Mouse (Mus musculus): ENCODE data around the gene Vps37b. TPM values are rescaled to one million over a fixed set of nuclear protein-coding genes. Genes with fewer than 3 reads are reported as not detected.
"Not testable (repeated sequence)": the region's sequence is repeated elsewhere in the genome, so short reads cannot be mapped to it uniquely, and the experiment has no call there.

Vps37b gene
- polyA plus RNA-seq, 1 experiment from 2014 or later, result 40.8 TPM

GRCm38 (mm10) chr5:124062037-124062824, 30.2 kb upstream of the Vps37b start:
- Histone ChIP-seq H3K27ac (ENCODE audit: low read length) (no peak overlapping the region), H3K27me3 (ENCODE audit: insufficient read depth, low read length) (no peaks in the 10 kb centered on the region), H3K4me1 (ENCODE audit: insufficient read depth, low read length) (peaks cover 6% of the 10 kb centered on the region; the same call in 1 of the 2 replicates), H3K4me3 (ENCODE audit: low read length) (no peak overlapping the region), H3K36me3 (ENCODE audit: insufficient read depth, low read length) (no peaks in the 10 kb centered on the region), H3K4me2 (replicated peaks; ENCODE audit: low read depth, low read length) (no peak overlapping the region), H3K9ac (replicated peaks; ENCODE audit: low read length) (no peak overlapping the region), H3K9me3 (ENCODE audit: low read length) (no peaks in the 10 kb centered on the region)
- no peak for ATAC-seq (ENCODE audit: low FRiP score, low TSS enrichment)
- 71% methylated on average over 12 of the region's 12 CpGs for WGBS

- Histone ChIP-seq H3K4me1 (ENCODE audit: insufficient read depth, low read length) (peaks cover 6% of the 10 kb centered on the region; the same call in 1 of the 2 replicates), H3K9me3 (ENCODE audit: low read length) (peaks cover 4% of the 10 kb centered on the region; the same call in 1 of the 2 replicates), H3K27ac (ENCODE audit: low read length) (no peak overlapping the region), H3K36me3 (ENCODE audit: insufficient read depth, low read length) (no peaks in the 10 kb centered on the region), H3K27me3 (ENCODE audit: insufficient read depth, low read length) (no peaks in the 10 kb centered on the region), H3K4me2 (replicated peaks; ENCODE audit: low read depth, low read length) (no peak overlapping the region), H3K4me3 (ENCODE audit: low read length) (no peak overlapping the region), H3K9ac (replicated peaks; ENCODE audit: low read length) (no peak overlapping the region)
- WGBS, result 55% methylated on average over 5 of the region's 5 CpGs
- ATAC-seq (ENCODE audit: low FRiP score, low TSS enrichment), result no peak
These were observed 27.6 kb upstream of the Vps37b start for GRCm38 (mm10) chr5:124059677-124060076.

GRCm38 (mm10) chr5:124058749-124059148, 26.7 kb upstream of the Vps37b start:
- no peak overlapping the region for H3K4me3 ChIP-seq (ENCODE audit: low read length)
- no peak overlapping the region for H3K9ac ChIP-seq (replicated peaks; ENCODE audit: low read length)
- H3K27me3 ChIP-seq (ENCODE audit: insufficient read depth, low read length), result no peaks in the 10 kb centered on the region
- H3K4me1 ChIP-seq (ENCODE audit: insufficient read depth, low read length), result peaks cover 6% of the 10 kb centered on the region; the same call in 1 of the 2 replicates
- no peak overlapping the region for H3K4me2 ChIP-seq (replicated peaks; ENCODE audit: low read depth, low read length)
- H3K27ac ChIP-seq (ENCODE audit: low read length), result no peak overlapping the region
- H3K36me3 ChIP-seq (ENCODE audit: insufficient read depth, low read length), result no peaks in the 10 kb centered on the region
- no peak for ATAC-seq (ENCODE audit: low FRiP score, low TSS enrichment)
- H3K9me3 ChIP-seq (ENCODE audit: low read length), result peaks cover 4% of the 10 kb centered on the region; the same call in 1 of the 2 replicates
- WGBS, result 96% methylated on average over 7 of the region's 7 CpGs

GRCm38 (mm10) chr5:124056956-124057355, 24.9 kb upstream of the Vps37b start:
- Histone ChIP-seq H3K9ac (replicated peaks; ENCODE audit: low read length) (no peak overlapping the region), H3K4me2 (replicated peaks; ENCODE audit: low read depth, low read length) (no peak overlapping the region), H3K4me1 (ENCODE audit: insufficient read depth, low read length) (peaks cover 9% of the 10 kb centered on the region; the same call in 1 of the 2 replicates), H3K9me3 (ENCODE audit: low read length) (peaks cover 4% of the 10 kb centered on the region; the same call in 1 of the 2 replicates), H3K4me3 (ENCODE audit: low read length) (no peak overlapping the region), H3K27me3 (ENCODE audit: insufficient read depth, low read length) (no peaks in the 10 kb centered on the region), H3K36me3 (ENCODE audit: insufficient read depth, low read length) (no peaks in the 10 kb centered on the region), H3K27ac (ENCODE audit: low read length) (no peak overlapping the region)
- WGBS, result 47% methylated on average over 4 of the region's 4 CpGs
- ATAC-seq (ENCODE audit: low FRiP score, low TSS enrichment), result no peak

- 97% methylated on average over 1 of the region's 1 CpGs for WGBS
- Histone ChIP-seq H3K27ac (ENCODE audit: low read length) (no peak overlapping the region), H3K27me3 (ENCODE audit: insufficient read depth, low read length) (no peaks in the 10 kb centered on the region), H3K9ac (replicated peaks; ENCODE audit: low read length) (no peak overlapping the region), H3K4me2 (replicated peaks; ENCODE audit: low read depth, low read length) (no peak overlapping the region), H3K36me3 (ENCODE audit: insufficient read depth, low read length) (no peaks in the 10 kb centered on the region), H3K4me1 (ENCODE audit: insufficient read depth, low read length) (peaks cover 12% of the 10 kb centered on the region; the same call in 1 of the 2 replicates), H3K4me3 (ENCODE audit: low read length) (no peak overlapping the region), H3K9me3 (ENCODE audit: low read length) (peaks cover 4% of the 10 kb centered on the region; the same call in 1 of the 2 replicates)
- ATAC-seq (ENCODE audit: low FRiP score, low TSS enrichment), result no peak
These were observed 24.1 kb upstream of the Vps37b start for GRCm38 (mm10) chr5:124056219-124056618.

GRCm38 (mm10) chr5:124052641-124053040, 20.6 kb upstream of the Vps37b start:
- H3K36me3 ChIP-seq (ENCODE audit: insufficient read depth, low read length); H3K9ac ChIP-seq (replicated peaks; ENCODE audit: low read length); H3K4me2 ChIP-seq (replicated peaks; ENCODE audit: low read depth, low read length); ATAC-seq (ENCODE audit: low FRiP score, low TSS enrichment); H3K27me3 ChIP-seq (ENCODE audit: insufficient read depth, low read length); H3K9me3 ChIP-seq (ENCODE audit: low read length); H3K27ac ChIP-seq (ENCODE audit: low read length); H3K4me3 ChIP-seq (ENCODE audit: low read length): not testable (repeated sequence)
- WGBS, result 78% methylated on average over 7 of the region's 7 CpGs
- H3K4me1 ChIP-seq (ENCODE audit: insufficient read depth, low read length), result peaks cover 22% of the 10 kb centered on the region

GRCm38 (mm10) chr5:124051899-124052491, 19.9 kb upstream of the Vps37b start:
- H3K36me3 ChIP-seq (ENCODE audit: insufficient read depth, low read length), result no peaks in the 10 kb centered on the region

GRCm38 (mm10) chr5:124050095-124051050, 18.3 kb upstream of the Vps37b start:
- 43% methylated on average over 14 of the region's 14 CpGs for WGBS
- H3K27ac ChIP-seq (ENCODE audit: low read length), result peak overlapping the region; percentile 72
- peaks cover 22% of the 10 kb centered on the region for H3K4me1 ChIP-seq (ENCODE audit: insufficient read depth, low read length)
- H3K9me3 ChIP-seq (ENCODE audit: low read length), result no peaks in the 10 kb centered on the region
- peak overlapping the region; percentile 61 for H3K9ac ChIP-seq (replicated peaks; ENCODE audit: low read length)
- no peaks in the 10 kb centered on the region for H3K27me3 ChIP-seq (ENCODE audit: insufficient read depth, low read length)
- 0 out of 2 replicates have a peak overlapping the region, but pooled peaks have one; percentile 5 for H3K4me2 ChIP-seq (replicated peaks; ENCODE audit: low read depth, low read length)
- no peak overlapping the region for H3K4me3 ChIP-seq (ENCODE audit: low read length)
- H3K36me3 ChIP-seq (ENCODE audit: insufficient read depth, low read length), result no peaks in the 10 kb centered on the region
- peak; percentile 32; the same call in 1 of the 2 replicates for ATAC-seq (ENCODE audit: low FRiP score, low TSS enrichment)

More at GRCm38 (mm10) chr5:124051899-124052491, 19.9 kb upstream of the Vps37b start:
- Histone ChIP-seq H3K4me1 (ENCODE audit: insufficient read depth, low read length) (peaks cover 22% of the 10 kb centered on the region), H3K9me3 (ENCODE audit: low read length) (peaks cover 4% of the 10 kb centered on the region; the same call in 1 of the 2 replicates), H3K9ac (replicated peaks; ENCODE audit: low read length) (no peak overlapping the region), H3K4me3 (ENCODE audit: low read length) (no peak overlapping the region), H3K4me2 (replicated peaks; ENCODE audit: low read depth, low read length) (no peak overlapping the region), H3K27ac (ENCODE audit: low read length) (no peak overlapping the region), H3K27me3 (ENCODE audit: insufficient read depth, low read length) (no peaks in the 10 kb centered on the region)
- ATAC-seq (ENCODE audit: low FRiP score, low TSS enrichment), result no peak
- WGBS, result 74% methylated on average over 11 of the region's 11 CpGs
